Mouse (Mus musculus) yolk sac, embryonic 10.5 days (tissue): Measurements from ENCODE around the gene Fut9.

ENCODE experiments used
- DNase-seq: peaks from one replicate; pipeline ENCODE4 v3.0.0-alpha.2; 2017; ENCODE audit warnings: low spot score

Gene Fut9

DNA sequence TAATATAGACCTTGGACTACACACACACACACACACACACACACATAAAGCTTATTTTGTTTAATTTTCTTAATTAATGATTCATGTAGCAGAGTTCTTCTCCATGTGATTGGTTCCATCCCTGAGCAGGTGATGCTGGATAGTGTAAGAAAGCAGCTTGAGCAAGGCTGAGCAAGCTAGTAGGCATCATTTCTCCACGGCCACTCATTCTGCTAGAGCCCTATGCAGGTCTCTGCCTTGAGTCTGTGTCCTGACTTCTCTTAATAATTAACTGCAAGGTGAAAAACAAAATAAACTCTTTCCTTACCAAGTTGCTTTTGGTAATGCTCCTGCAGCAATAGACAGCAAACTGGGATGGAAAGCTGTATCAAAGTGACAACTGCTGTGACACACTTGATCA, 152.5 kb downstream of the Fut9 start:
- no peak for DNase-seq

DNA sequence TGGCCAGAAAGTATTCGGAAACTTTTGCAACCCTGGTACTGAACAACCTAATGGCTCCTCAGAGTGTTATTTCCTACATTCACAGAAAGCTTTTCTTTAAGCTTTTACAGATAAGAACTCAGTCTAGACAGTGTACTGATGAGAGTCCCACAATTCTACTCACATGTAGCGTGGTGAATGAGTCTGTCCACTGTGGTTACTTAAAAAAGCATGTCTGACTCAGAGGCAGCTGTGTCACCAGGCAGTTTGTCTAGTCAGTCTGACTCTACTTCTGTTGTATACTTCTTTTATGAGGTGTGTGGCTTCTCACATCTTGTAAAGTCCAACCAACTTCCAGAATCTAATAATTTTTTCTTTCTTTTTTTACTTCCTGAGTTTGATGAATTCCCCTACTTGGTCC, 154.5 kb downstream of the Fut9 start:
- no peak for DNase-seq

DNA sequence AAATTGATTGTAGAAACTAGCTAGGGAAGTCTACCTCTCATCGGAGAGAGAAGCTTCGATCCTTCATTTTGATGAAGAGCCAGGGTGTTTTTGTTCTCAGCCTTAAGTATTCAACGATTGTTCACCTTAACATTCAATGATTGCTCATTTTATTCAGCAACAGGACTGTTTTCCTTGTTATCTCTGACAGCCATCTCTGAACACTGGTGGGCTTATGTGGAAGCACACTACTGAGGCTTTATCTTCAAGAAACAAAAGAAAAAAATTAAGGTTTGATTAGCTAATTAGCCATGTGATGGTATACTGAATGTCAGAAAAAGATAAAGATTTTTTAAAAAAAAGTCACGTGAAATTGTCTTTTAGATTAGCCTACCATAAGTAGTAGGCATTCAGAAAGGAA, 158.1 kb downstream of the Fut9 start:
- DNase-seq = no peak

DNA sequence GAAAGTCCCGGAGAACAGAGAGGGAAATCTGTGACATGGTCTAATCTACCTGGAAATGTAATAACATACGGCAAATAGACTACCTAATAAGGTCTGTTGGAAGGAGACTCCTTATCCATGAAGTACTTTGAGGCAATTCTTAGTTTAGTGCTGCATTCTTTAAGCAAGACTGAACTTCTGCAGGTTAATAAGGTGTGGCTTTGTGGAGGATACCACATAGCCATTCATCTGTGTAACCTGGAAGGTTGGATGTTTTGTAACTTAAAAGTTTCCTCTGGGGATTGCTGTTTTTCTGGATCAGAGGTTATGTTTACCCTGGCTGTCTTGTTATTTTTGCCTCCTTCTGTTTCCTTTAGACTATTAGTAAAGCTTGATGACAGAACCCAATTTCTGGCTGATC, 166.8 kb downstream of the Fut9 start:
- no peak for DNase-seq

DNA sequence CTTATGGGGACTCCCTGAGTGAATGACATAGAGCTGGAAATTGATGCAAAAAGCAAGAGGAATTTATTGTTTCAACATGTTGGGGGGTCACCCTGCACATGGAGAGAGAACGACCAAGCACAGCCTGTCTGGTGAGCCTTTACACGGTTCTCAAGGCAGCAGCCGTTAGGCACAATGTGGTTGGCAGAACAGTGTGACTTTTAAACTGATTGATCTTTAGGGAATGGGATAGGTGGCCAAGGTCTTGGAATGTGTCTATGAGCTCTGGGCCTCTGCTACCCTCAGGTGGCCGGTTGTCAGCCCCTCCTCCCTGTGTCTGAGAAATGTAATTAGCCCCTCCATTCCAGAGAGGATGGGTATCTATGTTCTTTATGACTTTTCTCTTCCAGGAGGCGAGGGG, 171.9 kb downstream of the Fut9 start:
- DNase-seq = no peak

DNA sequence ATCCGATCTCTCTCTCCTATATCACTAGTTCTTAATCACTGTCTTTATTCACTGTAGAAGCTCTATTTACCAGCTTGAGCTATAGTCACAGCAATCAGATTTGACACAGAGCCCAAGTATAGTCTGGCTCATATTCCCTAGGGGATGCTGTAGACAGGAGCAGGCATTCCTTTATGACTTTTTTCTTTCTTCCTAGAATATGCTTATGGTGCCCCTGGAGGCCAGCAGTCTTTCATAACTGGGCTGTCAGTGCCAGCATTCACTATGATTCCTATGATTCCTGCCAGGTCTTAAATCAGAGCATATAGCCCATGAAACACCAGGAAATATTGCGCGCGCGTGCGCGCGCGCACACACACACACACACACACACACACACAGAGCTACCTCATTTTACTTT, 172.6 kb downstream of the Fut9 start:
- DNase-seq = no peak

DNA sequence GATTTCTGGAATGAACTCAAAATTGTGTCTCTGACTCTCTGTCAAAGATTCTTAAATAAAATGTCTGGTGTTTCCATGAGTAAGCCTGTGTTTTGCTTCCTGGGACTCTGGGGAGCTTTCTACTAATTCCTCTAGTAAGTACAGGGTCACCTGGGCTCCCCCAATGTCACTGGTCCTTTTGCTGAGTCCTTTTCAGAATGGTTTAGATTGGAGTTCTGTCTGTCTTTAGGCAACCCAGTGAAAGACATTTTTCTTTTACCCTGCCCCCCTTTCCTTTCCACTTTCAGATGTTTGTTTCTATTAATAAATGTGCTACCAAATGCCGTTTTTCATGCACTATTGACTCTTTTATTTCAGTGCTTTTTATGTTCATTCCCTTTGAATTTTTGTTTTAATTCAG, 173.0 kb downstream of the Fut9 start:
- no peak for DNase-seq

DNA sequence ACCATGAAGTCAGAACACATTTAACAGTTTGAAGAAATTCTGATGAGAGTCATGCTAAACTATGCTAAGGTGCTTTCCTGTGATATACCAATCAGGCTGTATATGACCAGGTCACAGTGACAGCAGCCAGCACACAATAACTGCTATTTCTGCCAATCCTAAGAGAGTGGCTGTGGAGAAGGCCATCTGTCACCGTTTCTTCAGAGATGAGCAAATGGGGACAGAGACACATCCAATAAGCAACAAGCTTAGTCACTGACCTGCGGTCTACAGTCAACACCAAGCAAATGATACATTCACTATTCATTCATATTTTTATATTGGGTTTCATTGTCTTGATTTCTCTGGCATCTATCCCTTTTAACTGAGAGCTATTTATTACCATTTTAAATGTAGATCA, 176.9 kb downstream of the Fut9 start:
- DNase-seq = no peak

DNA sequence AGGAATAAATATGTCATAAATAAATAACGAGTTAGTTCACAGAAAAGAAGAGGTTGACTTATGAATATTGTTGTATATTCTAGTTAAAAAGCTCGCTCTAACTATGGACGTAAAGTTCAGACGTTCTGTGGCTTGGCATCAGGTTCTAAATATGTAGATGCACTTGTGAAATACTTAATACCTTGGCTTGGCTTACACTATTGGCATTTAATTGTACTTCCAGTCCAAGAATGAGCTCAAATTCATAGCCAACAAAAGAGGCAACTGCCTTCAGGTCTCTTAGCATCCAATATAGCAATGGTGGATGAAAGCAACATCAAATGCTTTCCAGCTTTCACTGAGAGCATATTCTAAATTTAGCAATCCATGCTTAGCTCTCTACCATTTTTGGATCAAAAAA, 182.7 kb downstream of the Fut9 start:
- no peak for DNase-seq

DNA sequence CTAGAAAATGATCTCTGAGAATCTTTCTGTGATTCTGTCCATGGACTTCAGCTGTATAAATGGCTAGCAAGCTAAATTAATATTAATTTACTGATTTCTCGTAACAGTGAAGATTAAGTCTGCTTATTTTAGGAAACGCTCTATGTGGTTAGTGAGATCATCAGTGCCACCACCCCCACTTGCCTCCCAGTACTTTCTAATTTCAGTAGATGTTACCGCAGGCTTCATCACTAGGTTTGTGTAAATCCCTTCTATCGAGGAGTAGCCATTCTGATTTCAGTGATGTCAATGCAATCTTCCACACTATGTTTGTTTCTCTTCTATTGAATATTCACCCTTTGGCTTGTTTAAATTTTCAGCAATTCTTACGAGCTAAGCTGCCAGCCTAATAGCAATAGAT, 186.6 kb downstream of the Fut9 start:
- DNase-seq = no peak

DNA sequence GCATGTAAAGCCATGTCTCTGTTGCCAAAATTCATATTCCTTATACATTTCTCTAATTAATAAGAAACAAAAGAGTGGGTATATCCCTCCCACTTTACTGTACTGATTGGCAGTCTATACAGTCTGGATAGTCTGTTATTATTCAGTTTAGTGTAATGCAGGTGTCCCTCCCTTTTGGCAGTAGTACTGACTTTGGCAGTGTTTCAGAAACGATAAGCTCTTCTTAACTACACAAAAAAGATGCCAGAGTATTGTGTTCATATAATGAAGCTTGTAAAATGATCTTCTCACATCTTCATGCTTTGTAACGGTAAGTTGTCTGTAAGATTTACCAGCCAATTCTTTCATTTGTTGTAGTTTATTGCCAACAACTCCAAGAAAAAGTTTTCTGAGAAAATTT, 189.6 kb downstream of the Fut9 start:
- no peak for DNase-seq

DNA sequence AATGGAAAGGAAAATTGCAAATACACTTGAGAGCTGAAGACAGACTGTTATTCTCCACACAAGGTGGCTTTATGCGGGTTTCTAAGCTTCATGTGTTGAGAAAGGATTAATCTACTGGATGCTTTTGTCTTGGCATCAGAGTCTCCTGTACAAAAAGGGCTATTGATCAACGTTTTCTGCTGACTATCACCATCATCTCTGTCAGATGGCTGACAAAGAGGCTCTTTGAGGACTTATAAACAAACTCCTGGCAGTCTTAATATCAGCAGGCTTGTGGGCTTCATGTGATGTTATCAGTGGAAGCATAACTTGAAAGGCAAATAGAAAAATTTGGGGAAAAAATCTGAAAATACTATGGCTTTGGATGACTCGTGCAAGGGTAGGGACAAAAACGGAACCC, 206.8 kb downstream of the Fut9 start:
- no peak for DNase-seq
